Mouse (Mus musculus): ENCODE measurements around the gene Gal3st2c.
"Not testable (repeated sequence)": the region's sequence is repeated elsewhere in the genome, so short reads cannot be mapped to it uniquely, and the experiment has no call there.

DNA sequence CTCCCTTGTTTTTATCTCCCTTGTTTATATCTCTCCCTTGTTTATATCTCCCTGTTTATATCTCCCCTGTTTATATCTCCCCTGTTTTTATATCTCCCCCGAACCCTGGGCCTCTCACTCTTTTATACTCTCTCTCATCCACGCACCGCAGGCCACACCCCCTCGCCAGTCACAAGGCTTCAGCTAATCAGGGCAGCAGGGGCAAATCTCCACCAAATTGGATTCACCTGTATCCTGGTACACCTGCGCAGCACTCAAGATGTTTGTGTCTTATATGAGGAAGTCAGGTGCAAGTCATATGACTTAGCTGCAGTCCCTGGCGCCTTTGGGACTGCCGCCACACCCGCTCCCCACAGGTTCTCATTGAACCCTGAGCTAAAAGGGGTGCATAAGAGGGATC, at the start of gene Gal3st2c:
- not testable (repeated sequence) for TF ChIP-seq CTCF (IDR thresholded peaks at IDR 0.05; ENCODE audit: control insufficient read depth, insufficient read depth, insufficient read length); USF1 (IDR thresholded peaks at IDR 0.05; ENCODE audit: low read depth); MYOD1 (IDR thresholded peaks at IDR 0.05; ENCODE audit: control insufficient read depth, insufficient read length, low read depth); CEBPB (IDR thresholded peaks at IDR 0.05; ENCODE audit: low read depth)

Measured in C2C12 (cell line).